Mouse (Mus musculus) ovary, postnatal 36 days (tissue): ENCODE results near the gene Zfp366.

Experiments
- DNase-seq: peaks from one replicate; pipeline ENCODE4 v3.0.0; 2022; ENCODE audit warnings: low spot score, mixed read lengths

The Zfp366 gene

GRCm38 (mm10) chr13:99186859-99187258 lies 2.2 kb downstream of the Zfp366 start:
- no peak for DNase-seq

GRCm38 (mm10) chr13:99187456-99187855 lies 2.8 kb downstream of the Zfp366 start:
- DNase-seq: no peak

- DNase-seq: no peak
Observed at GRCm38 (mm10) chr13:99188625-99189024, 4.0 kb downstream of the Zfp366 start.

- no peak for DNase-seq
Observed at GRCm38 (mm10) chr13:99189671-99190070, 5.0 kb downstream of the Zfp366 start.

GRCm38 (mm10) chr13:99190466-99190865 lies 5.8 kb downstream of the Zfp366 start:
- no peak for DNase-seq

- DNase-seq: no peak
Observed at GRCm38 (mm10) chr13:99191063-99191462, 6.4 kb downstream of the Zfp366 start.

- no peak for DNase-seq
Observed at GRCm38 (mm10) chr13:99196314-99196713, 11.7 kb downstream of the Zfp366 start.

GRCm38 (mm10) chr13:99196865-99197264 lies 12.2 kb downstream of the Zfp366 start:
- no peak for DNase-seq

- no peak for DNase-seq
Observed at GRCm38 (mm10) chr13:99201647-99202574, 17.3 kb downstream of the Zfp366 start.

GRCm38 (mm10) chr13:99207214-99207613 lies 22.6 kb downstream of the Zfp366 start:
- no peak for DNase-seq

GRCm38 (mm10) chr13:99209859-99210258 lies 25.2 kb downstream of the Zfp366 start:
- DNase-seq: no peak

- no peak for DNase-seq
Observed at GRCm38 (mm10) chr13:99210837-99211236, 26.2 kb downstream of the Zfp366 start.

- DNase-seq: no peak
Observed at GRCm38 (mm10) chr13:99212976-99213375, 28.4 kb downstream of the Zfp366 start.

GRCm38 (mm10) chr13:99216005-99216404 lies 31.4 kb downstream of the Zfp366 start:
- DNase-seq: no peak

GRCm38 (mm10) chr13:99217984-99218383 lies 33.4 kb downstream of the Zfp366 start:
- DNase-seq: no peak

- DNase-seq: no peak
Observed at GRCm38 (mm10) chr13:99219586-99219985, 35.0 kb downstream of the Zfp366 start.

- DNase-seq: no peak
Observed at GRCm38 (mm10) chr13:99221996-99222395, 37.4 kb downstream of the Zfp366 start.

GRCm38 (mm10) chr13:99222476-99222875 lies 37.9 kb downstream of the Zfp366 start:
- no peak for DNase-seq

GRCm38 (mm10) chr13:99223321-99223884 lies 38.8 kb downstream of the Zfp366 start:
- DNase-seq: no peak

GRCm38 (mm10) chr13:99223917-99224316 lies 39.3 kb downstream of the Zfp366 start:
- DNase-seq: no peak

GRCm38 (mm10) chr13:99225374-99226240 lies 41.0 kb downstream of the Zfp366 start:
- no peak for DNase-seq

- no peak for DNase-seq
Observed at GRCm38 (mm10) chr13:99226809-99227208, 42.2 kb downstream of the Zfp366 start.
